Mouse (Mus musculus) urinary bladder, postnatal 14 days (tissue): ENCODE results near the gene Gm7682.
"Not testable (repeated sequence)": the region's sequence is repeated elsewhere in the genome, so short reads cannot be mapped to it uniquely, and the experiment has no call there.

Experiments
- DNase-seq: peaks from one replicate; pipeline ENCODE4 v3.0.0; 2021; ENCODE audit warnings: low spot score

Gm7682 gene

GRCm38 (mm10) chr5:94445484-94445883 lies at the start of gene Gm7682:
Gene Gm7682, plus strand, starts transcription at chr5:94445784.
- not testable (repeated sequence) for DNase-seq
